8 mouse cellular contexts compared by ENCODE assay signal in genomic region chr11:97575638-97576037, GRCm38 (mm10). TPM values are rescaled to one million over a fixed set of nuclear protein-coding genes. Genes with fewer than 3 reads are reported as not detected.
DNase-seq lines count a peak whose midpoint lies in the region; ATAC-seq and TF ChIP-seq lines count a peak whose summit lies in the region.

No protein-coding gene starts in this region.

- H3K9ac ChIP-seq in neural tube, embryonic 15.5 days (replicated peaks): peak overlapping the region; percentile 95

- H3K4me2 ChIP-seq in neural tube, embryonic 15.5 days: peak overlapping the region; percentile 90

- no peaks in the 10 kb centered on the region for H3K9me3 ChIP-seq in neural tube, embryonic 15.5 days (replicated peaks)

- peak; percentile 56 for ATAC-seq in neural tube, embryonic 15.5 days (ENCODE audit: low FRiP score)

- intact Hi-C loops in heart, postnatal 10 days (cut with DNase I): loop anchor here (5.0 kb wide), 2 partner anchors 42 to 43 kb away; no protein-coding TSS in a partner anchor

- peak; percentile 69 for TF ChIP-seq CTCF in bone marrow macrophage, adult 2 months (IDR thresholded peaks at IDR 0.05; ENCODE audit: low read depth, low read length)
- TF ChIP-seq CTCF in embryonic fibroblast, embryonic 13.5 days (IDR thresholded peaks at IDR 0.05; ENCODE audit: borderline replicate concordance, insufficient read depth, low read length): peak; percentile 79

- H3K36me3 ChIP-seq in neural tube, embryonic 15.5 days: no peaks in the 10 kb centered on the region

- H3K27ac ChIP-seq in bone marrow macrophage, adult 2 months (ENCODE audit: insufficient read depth, low read depth, low read length): no peak overlapping the region
- no peak overlapping the region for H3K27ac ChIP-seq in embryonic fibroblast, embryonic 13.5 days (ENCODE audit: insufficient read depth, low read length)
- peak overlapping the region; percentile 91 for H3K27ac ChIP-seq in neural tube, embryonic 15.5 days (replicated peaks)

- peak; percentile 73 for DNase-seq in CD4-positive helper T cell, adult 2 months (ENCODE audit: low read depth, low spot score)
- DNase-seq in heart, postnatal 10 days: peak; percentile 70 to 84
- DNase-seq in kidney, postnatal 36 days: peak; percentile 87 to 95
- peak; percentile 78 to 85 for DNase-seq in lung, adult 18-20 months
- peak; percentile 85 for DNase-seq in thymus, postnatal 0 days (ENCODE audit: low spot score)

- no peak for TF ChIP-seq POLR2A in bone marrow macrophage, adult 2 months (IDR thresholded peaks at IDR 0.05; ENCODE audit: borderline replicate concordance, low read depth, low read length)
- TF ChIP-seq POLR2A in embryonic fibroblast, embryonic 13.5 days (IDR thresholded peaks at IDR 0.05; ENCODE audit: low read depth, low read length): no peak

- H3K4me1 ChIP-seq in bone marrow macrophage, adult 2 months (ENCODE audit: control insufficient read depth, insufficient read depth, low read length): no peaks in the 10 kb centered on the region
- H3K4me1 ChIP-seq in embryonic fibroblast, embryonic 13.5 days (ENCODE audit: control insufficient read depth, insufficient read depth, low read length): no peaks in the 10 kb centered on the region
- H3K4me1 ChIP-seq in neural tube, embryonic 15.5 days: peaks cover 65% of the 10 kb centered on the region

- H3K4me3 ChIP-seq in bone marrow macrophage, adult 2 months (ENCODE audit: insufficient read depth, low read length): peak overlapping the region; percentile 56
- H3K4me3 ChIP-seq in embryonic fibroblast, embryonic 13.5 days (ENCODE audit: insufficient read depth, low read length): peak overlapping the region; percentile 35
- peak overlapping the region; percentile 69 for H3K4me3 ChIP-seq in neural tube, embryonic 15.5 days (replicated peaks)

- peaks cover 2% of the 10 kb centered on the region; the same call in 1 of the 2 replicates for H3K27me3 ChIP-seq in neural tube, embryonic 15.5 days (replicated peaks)

- WGBS in neural tube, embryonic 15.5 days: 0% methylated on average over 18 of the region's 18 CpGs

RNA-seq across cellular contexts. Expression of gene Srcin1, which starts 0.3 kb away (rescaled TPM):
- polyA plus RNA-seq in bone marrow macrophage, adult 2 months (2012; ENCODE audit: insufficient read depth, insufficient read length, missing spikeins): not detected in 2 replicates
- polyA plus RNA-seq in embryonic fibroblast, embryonic 13.5 days (2011; ENCODE audit: insufficient read length, low read depth, missing spikeins): 0.18 TPM in 1 of 2 replicates, not detected in the other
- total RNA-seq in heart, postnatal 10 days (2021): under 1 TPM; 0.19 to 0.20 TPM
- 7.2 and 10.5 TPM in 2 replicates for polyA plus RNA-seq in neural tube, embryonic 15.5 days (2015; fragmentation: Nextera tagmentation; extraction: Ambion mirVana)
- polyA plus RNA-seq in thymus, postnatal 0 days (2015; fragmentation: Nextera tagmentation; extraction: Ambion mirVana): 0.05 and 0.06 TPM in 2 replicates

RNA-seq across cellular contexts. Expression of gene Epop, which starts 53.9 kb away (rescaled TPM):
- polyA plus RNA-seq in bone marrow macrophage, adult 2 months (2012; ENCODE audit: insufficient read depth, insufficient read length, missing spikeins): 2.5 and 3.0 TPM in 2 replicates
- 1.4 and 2.1 TPM in 2 replicates for polyA plus RNA-seq in embryonic fibroblast, embryonic 13.5 days (2011; ENCODE audit: insufficient read length, low read depth, missing spikeins)
- total RNA-seq in heart, postnatal 10 days (2021): 1 to 10 TPM in 1 of 2 experiments, under 1 TPM in 1; 0.57 to 1.0 TPM
- 2.1 TPM in 2 replicates for polyA plus RNA-seq in neural tube, embryonic 15.5 days (2015; fragmentation: Nextera tagmentation; extraction: Ambion mirVana)
- polyA plus RNA-seq in thymus, postnatal 0 days (2015; fragmentation: Nextera tagmentation; extraction: Ambion mirVana): 1.8 and 2.2 TPM in 2 replicates
